Mouse (Mus musculus) monocyte, adult 5-6 weeks (primary cell): Measurements from ENCODE around the gene Mrps15. TPM values are rescaled to one million over a fixed set of nuclear protein-coding genes. Genes with fewer than 3 reads are reported as not detected.

ENCODE experiments used
- ATAC-seq: fragments of 153-309, 156-312 bp; replicated peaks from 2 replicates; pipeline ENCODE4 v1.8.0; 2017; ENCODE audit warnings: mild to moderate bottlenecking; ENCODE audit not compliant: low TSS enrichment, insufficient number of reproducible peaks, severe bottlenecking, poor library complexity, low FRiP score
- total RNA-seq: library from RNA; stranded (forward); fragments of 200-1000, 200-491, 200-594 nt; gene quantifications from 3 replicates; pipeline ENCODE4 v1.2.3, GENCODE M21; 2017

Gene Mrps15
- total RNA-seq = 20.1 to 47.3 TPM (median 29.8 TPM) in 3 replicates

GRCm38 (mm10) chr4:126046851-126047585 is at the start of gene Mrps15:
Gene Mrps15, plus strand, starts transcription at chr4:126046925.
- ATAC-seq = peak; percentile 96

- no peak for ATAC-seq
Observed at GRCm38 (mm10) chr4:125997826-125998225, 48.9 kb upstream of the Mrps15 start.

- 0 out of 2 replicates have a peak, but pooled peaks have one; percentile 50 for ATAC-seq
Observed at GRCm38 (mm10) chr4:126001311-126002199, 45.2 kb upstream of the Mrps15 start.

GRCm38 (mm10) chr4:126017676-126018332 is 28.9 kb upstream of the Mrps15 start:
- peak; percentile 48 for ATAC-seq

GRCm38 (mm10) chr4:126018966-126019538 is 27.7 kb upstream of the Mrps15 start:
- ATAC-seq = peak; percentile 85

GRCm38 (mm10) chr4:126024303-126024900 is 22.3 kb upstream of the Mrps15 start, which contains the start of gene Csf3r:
Gene Csf3r, plus strand, starts transcription at chr4:126024550.
- ATAC-seq = peak; percentile 40

- no peak for ATAC-seq
Observed at GRCm38 (mm10) chr4:126025801-126026200, 20.9 kb upstream of the Mrps15 start.

GRCm38 (mm10) chr4:126027980-126028379 is 18.7 kb upstream of the Mrps15 start:
- ATAC-seq = no peak

GRCm38 (mm10) chr4:126029042-126029441 is 17.7 kb upstream of the Mrps15 start:
- no peak for ATAC-seq

GRCm38 (mm10) chr4:126030705-126031104 is 16.0 kb upstream of the Mrps15 start:
- no peak for ATAC-seq

- ATAC-seq = 0 out of 2 replicates have a peak, but pooled peaks have one; percentile 18
Observed at GRCm38 (mm10) chr4:126035413-126035812, 11.3 kb upstream of the Mrps15 start.

- no peak for ATAC-seq
Observed at GRCm38 (mm10) chr4:126051617-126052016, 4.9 kb downstream of the Mrps15 start.

GRCm38 (mm10) chr4:126057207-126058133 is 10.7 kb downstream of the Mrps15 start:
- ATAC-seq = no peak

- peak; percentile 97 for ATAC-seq
Observed at GRCm38 (mm10) chr4:126058134-126058996, 11.6 kb downstream of the Mrps15 start, which contains the start of gene Oscp1. Gene Oscp1, plus strand, starts transcription at chr4:126058565.

GRCm38 (mm10) chr4:126058997-126059362 is 12.3 kb downstream of the Mrps15 start:
- no peak for ATAC-seq

- ATAC-seq = no peak
Observed at GRCm38 (mm10) chr4:126062856-126063255, 16.1 kb downstream of the Mrps15 start.
